Mouse (Mus musculus) ES-E14 (cell line): Measurements from ENCODE around the gene Zbed6.

Source experiments
- CHD2 ChIP-seq: IDR thresholded peaks from 2 replicates; pipeline ENCODE4 v1.6.1; 2014; ENCODE audit warnings: mild to moderate bottlenecking, low read depth, low read length, inconsistent platforms
- HCFC1 ChIP-seq: IDR thresholded peaks from 2 replicates; pipeline ENCODE4 v1.6.1; 2012; ENCODE audit warnings: low read length, inconsistent platforms, borderline replicate concordance; ENCODE audit not compliant: insufficient read depth

DNA sequence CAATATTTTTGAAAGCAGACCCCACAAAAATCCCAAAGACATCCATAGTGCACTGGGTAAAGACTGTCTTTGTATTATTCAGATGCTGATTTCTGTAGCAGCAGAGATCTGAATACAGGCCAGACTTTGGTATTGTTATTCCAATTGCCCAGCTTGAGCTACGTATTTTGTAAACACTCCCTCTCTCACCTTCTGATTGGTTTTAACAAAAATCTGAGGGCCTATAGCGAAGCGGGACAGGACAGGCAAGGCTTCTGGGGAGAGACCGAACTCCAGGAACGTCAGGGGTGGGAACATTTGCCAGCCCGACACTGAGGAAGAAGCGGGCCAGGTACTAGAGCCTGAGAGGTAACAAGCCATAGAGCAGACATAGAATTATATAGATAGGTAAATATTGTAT is 7.0 kb upstream of the Zbed6 start:
- TF ChIP-seq CHD2 (peak; percentile 57; the same call in 1 of the 2 replicates), HCFC1 (no peak)
